Mouse (Mus musculus) erythroblast, embryonic 14.5 days (primary cell): Measurements from ENCODE around the gene St5.

ENCODE experiments used
- GATA1 ChIP-seq: IDR thresholded peaks from 2 replicates; pipeline ENCODE4 v1.6.1; 2012; ENCODE audit warnings: low read length, inconsistent platforms, mixed read lengths
- TAL1 ChIP-seq: IDR thresholded peaks from 3 replicates; pipeline ENCODE4 v1.6.1; 2012; ENCODE audit warnings: low read length, inconsistent platforms, mixed read lengths

DNA sequence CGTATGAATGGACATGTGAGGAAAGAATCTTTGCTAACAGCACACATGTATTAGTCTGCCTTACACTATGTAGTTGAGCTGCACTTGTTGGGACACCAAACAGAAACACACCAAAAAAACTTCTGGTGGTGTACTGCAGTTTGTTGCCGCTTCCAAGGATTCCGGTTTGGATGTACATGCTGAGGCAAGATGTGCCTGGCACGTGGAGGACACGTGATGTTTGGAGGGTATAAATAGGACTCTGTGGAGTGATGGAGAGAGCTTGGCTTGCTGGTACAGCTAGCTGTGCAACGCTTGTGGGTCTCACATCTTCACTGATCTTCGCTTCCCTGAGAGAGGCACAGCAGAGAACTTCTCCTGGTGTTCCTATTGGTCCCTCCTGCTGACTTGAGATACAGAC lies 129.2 kb downstream of the St5 start:
- TF ChIP-seq TAL1: no peak
- no peak for TF ChIP-seq GATA1
